ENCODE assay signal across 28 mouse cellular contexts in genomic region chr5:124056956-124057355, GRCm38 (mm10). TPM values are rescaled to one million over a fixed set of nuclear protein-coding genes. Genes with fewer than 3 reads are reported as not detected.
DNase-seq lines count a peak whose midpoint lies in the region; ATAC-seq and TF ChIP-seq lines count a peak whose summit lies in the region.
"Had no signal": no experiment of that assay in that cellular context is flagged by ENCODE, and none has a peak within 500 bp of the region (broad histone marks: within the 10 kb centered on the region; RNA-seq: fewer than 3 reads in every experiment).

No protein-coding gene starts in this region.

- WGBS in kidney, adult 2 months, result 57% methylated on average over 4 of the region's 4 CpGs
- WGBS in kidney, embryonic 16.5 days, result 47% methylated on average over 4 of the region's 4 CpGs

- no peak overlapping the region for H3K27ac ChIP-seq in kidney, adult 2 months (ENCODE audit: insufficient read depth, low read depth, low read length)
- no peak overlapping the region for H3K27ac ChIP-seq in kidney, embryonic 16.5 days (ENCODE audit: low read length)
- H3K27ac ChIP-seq: embryonic facial prominence, embryonic 10.5 days; embryonic facial prominence, embryonic 13.5 days; forebrain, embryonic 12.5 days; forebrain, embryonic 15.5 days; heart, adult 2 months; heart, embryonic 10.5 days; heart, embryonic 13.5 days; hindbrain, embryonic 14.5 days; hindbrain, postnatal 0 days had no signal

- no peaks in the 10 kb centered on the region for H3K36me3 ChIP-seq in kidney, adult 2 months (ENCODE audit: control insufficient read depth, insufficient read depth, low read length)
- H3K36me3 ChIP-seq in kidney, embryonic 16.5 days (ENCODE audit: insufficient read depth, low read length), result no peaks in the 10 kb centered on the region
- H3K36me3 ChIP-seq: embryonic facial prominence, embryonic 10.5 days; embryonic facial prominence, embryonic 13.5 days; forebrain, embryonic 12.5 days; forebrain, embryonic 15.5 days; heart, embryonic 10.5 days; heart, embryonic 13.5 days had no signal

- no peak overlapping the region for H3K4me3 ChIP-seq in kidney, adult 2 months (ENCODE audit: insufficient read depth, low read depth, low read length)
- H3K4me3 ChIP-seq in kidney, embryonic 16.5 days (ENCODE audit: low read length), result no peak overlapping the region
- H3K4me3 ChIP-seq: embryonic facial prominence, embryonic 10.5 days; embryonic facial prominence, embryonic 13.5 days; erythroblast, embryonic 14.5 days; forebrain, embryonic 12.5 days; forebrain, embryonic 15.5 days; heart, adult 2 months; heart, embryonic 10.5 days; heart, embryonic 13.5 days had no signal

- DNase-seq in kidney, adult 2 months, result peak; percentile 22
- peak; percentile 71 for DNase-seq in ES-CJ7 (ENCODE audit: low read depth, low spot score)
- peak; percentile 57 for DNase-seq in ZHBTc4 (ENCODE audit: low read depth, low spot score)
- no peak for DNase-seq in cerebellum, postnatal 10 days
- DNase-seq in frontal cortex, postnatal 10 days (ENCODE audit: low spot score in 2 of 2), result no peak
- DNase-seq: adrenal gland, postnatal 10 days; adrenal gland, postnatal 36 days; cerebellum, adult 2 months; cerebellum, adult 9-11 months; cerebellum, postnatal 36 days; embryo, embryonic 11 days; gastrocnemius, postnatal 10 days; gastrocnemius, postnatal 36 days; heart, adult 2 months; heart, postnatal 14 days; heart, postnatal 4 days had no signal

- no peak overlapping the region for H3K9ac ChIP-seq in kidney, embryonic 16.5 days (replicated peaks; ENCODE audit: low read length)
- H3K9ac ChIP-seq: embryonic facial prominence, embryonic 13.5 days; forebrain, embryonic 12.5 days; forebrain, embryonic 15.5 days; heart, embryonic 13.5 days; hindbrain, embryonic 14.5 days had no signal

- no peak for TF ChIP-seq POLR2A in kidney, adult 2 months (IDR thresholded peaks at IDR 0.05; ENCODE audit: low read depth, low read length)

- peaks cover 4% of the 10 kb centered on the region; the same call in 1 of the 2 replicates for H3K9me3 ChIP-seq in kidney, embryonic 16.5 days (ENCODE audit: low read length)
- H3K9me3 ChIP-seq: embryonic facial prominence, embryonic 13.5 days; forebrain, embryonic 12.5 days; forebrain, embryonic 15.5 days had no signal

- H3K27me3 ChIP-seq in kidney, adult 2 months (replicated peaks; ENCODE audit: control insufficient read depth, insufficient read depth, low read length), result no peaks in the 10 kb centered on the region
- H3K27me3 ChIP-seq in kidney, embryonic 16.5 days (ENCODE audit: insufficient read depth, low read length), result no peaks in the 10 kb centered on the region
- H3K27me3 ChIP-seq: CH12.LX; embryonic facial prominence, embryonic 13.5 days; forebrain, embryonic 12.5 days; forebrain, embryonic 15.5 days; heart, embryonic 13.5 days had no signal

- ATAC-seq in kidney, embryonic 16.5 days (ENCODE audit: low FRiP score, low TSS enrichment), result no peak
- ATAC-seq: forebrain, embryonic 15.5 days; hindbrain, postnatal 0 days; inflammation-experienced regulatory T-cells, adult 6 months had no signal

- H3K4me2 ChIP-seq in kidney, embryonic 16.5 days (replicated peaks; ENCODE audit: low read depth, low read length), result no peak overlapping the region
- H3K4me2 ChIP-seq: embryonic facial prominence, embryonic 13.5 days; forebrain, embryonic 12.5 days; forebrain, embryonic 15.5 days; heart, embryonic 13.5 days; hindbrain, embryonic 14.5 days had no signal

- no peak for TF ChIP-seq CTCF in kidney, adult 2 months (conservative IDR thresholded peaks at IDR 0.05; ENCODE audit: insufficient read depth, insufficient read length, low read depth, low read length)

- H3K4me1 ChIP-seq in kidney, adult 2 months (ENCODE audit: control insufficient read depth, insufficient read depth, low read length), result peaks cover 2% of the 10 kb centered on the region; the same call in 1 of the 2 replicates
- H3K4me1 ChIP-seq in kidney, embryonic 16.5 days (ENCODE audit: insufficient read depth, low read length), result peaks cover 9% of the 10 kb centered on the region; the same call in 1 of the 2 replicates
- H3K4me1 ChIP-seq: forebrain, embryonic 12.5 days; forebrain, embryonic 15.5 days had no signal

RNA-seq across cellular contexts. Expression of gene Vps37b, which starts 24.9 kb away (rescaled TPM):
- 22.6 and 24.1 TPM in 2 replicates for polyA plus RNA-seq in kidney, adult 2 months (2012; rRNA removed)
- polyA plus RNA-seq in kidney, embryonic 16.5 days (2015; fragmentation: Nextera tagmentation; extraction: Ambion mirVana), result 40.8 and 41.8 TPM in 2 replicates

RNA-seq across cellular contexts. Expression of gene Abcb9, which starts 38.6 kb away (rescaled TPM):
- 8.1 and 8.5 TPM in 2 replicates for polyA plus RNA-seq in kidney, adult 2 months (2012; rRNA removed)
- polyA plus RNA-seq in kidney, embryonic 16.5 days (2015; fragmentation: Nextera tagmentation; extraction: Ambion mirVana), result 1.3 and 2.6 TPM in 2 replicates

RNA-seq across cellular contexts. Expression of gene Ogfod2, which starts 55.1 kb away (rescaled TPM):
- polyA plus RNA-seq in kidney, adult 2 months (2012; rRNA removed), result 54.9 and 71.9 TPM in 2 replicates
- 30.6 and 32.4 TPM in 2 replicates for polyA plus RNA-seq in kidney, embryonic 16.5 days (2015; fragmentation: Nextera tagmentation; extraction: Ambion mirVana)

RNA-seq across cellular contexts. Expression of gene Arl6ip4, which starts 58.9 kb away (rescaled TPM):
- polyA plus RNA-seq in kidney, adult 2 months (2012; rRNA removed), result 28.9 and 31.5 TPM in 2 replicates
- 100 and 102 TPM in 2 replicates for polyA plus RNA-seq in kidney, embryonic 16.5 days (2015; fragmentation: Nextera tagmentation; extraction: Ambion mirVana)

Comparison
In these comparisons a context has a peak if more than half of its experiments do, and no peak if none do; other contexts are left out.
1. DNase-seq: peak in kidney, adult 2 months (single experiment), ES-CJ7 (single experiment) and ZHBTc4 (single experiment); none in cerebellum, postnatal 10 days (0 of 2) and frontal cortex, postnatal 10 days (0 of 2).